Mouse (Mus musculus): ENCODE data around the gene Dnm1l. TPM values are rescaled to one million over a fixed set of nuclear protein-coding genes. Genes with fewer than 3 reads are reported as not detected.

Dnm1l gene
- polyA plus RNA-seq, 1 experiment from 2014 or later, result 76.3 TPM

- under 1% methylated on average over 61 of the region's 61 CpGs for WGBS
- ATAC-seq (replicated peaks; ENCODE audit: low FRiP score) (peak; percentile 62), DNase-seq (ENCODE audit: low spot score) (peak; percentile 78)
- H3K27ac ChIP-seq (ENCODE audit: low read depth, low read length), result peak overlapping the region; percentile 87
- peaks cover 3% of the 10 kb centered on the region; the same call in 1 of the 2 replicates for H3K36me3 ChIP-seq (ENCODE audit: control insufficient read depth, insufficient read depth, low read length)
- no peaks in the 10 kb centered on the region for H3K9me3 ChIP-seq (ENCODE audit: control insufficient read depth, low read length)
- peaks cover 5% of the 10 kb centered on the region; the same call in 1 of the 2 replicates for H3K4me1 ChIP-seq (replicated peaks; ENCODE audit: control insufficient read depth, insufficient read depth, low read length)
- no peaks in the 10 kb centered on the region for H3K27me3 ChIP-seq (ENCODE audit: control insufficient read depth, insufficient read depth, low read length)
- peak overlapping the region; percentile 92 for H3K4me3 ChIP-seq (ENCODE audit: low read depth, low read length)
- peak overlapping the region; percentile 73 for H3K4me2 ChIP-seq (ENCODE audit: low read depth, low read length, severe bottlenecking)
- peak overlapping the region; percentile 95 for H3K9ac ChIP-seq (ENCODE audit: low read length)
Observed at GRCm38 (mm10) chr16:16303138-16303827, 55.5 kb downstream of the Dnm1l start.

- DNase-seq (ENCODE audit: low spot score) (peak; percentile 94), ATAC-seq (replicated peaks; ENCODE audit: low FRiP score) (peak; percentile 98)
- peaks cover 3% of the 10 kb centered on the region; the same call in 1 of the 2 replicates for H3K36me3 ChIP-seq (ENCODE audit: control insufficient read depth, insufficient read depth, low read length)
- peak within 1 kb of the TSS; percentile 73 for H3K4me2 ChIP-seq (ENCODE audit: low read depth, low read length, severe bottlenecking)
- under 1% methylated on average over 50 of the region's 50 CpGs for WGBS
- peak within 1 kb of the TSS; percentile 95 for H3K9ac ChIP-seq (ENCODE audit: low read length)
- no peaks in the 10 kb centered on the region for H3K9me3 ChIP-seq (ENCODE audit: control insufficient read depth, low read length)
- peaks cover 5% of the 10 kb centered on the region; the same call in 1 of the 2 replicates for H3K4me1 ChIP-seq (replicated peaks; ENCODE audit: control insufficient read depth, insufficient read depth, low read length)
- peak within 1 kb of the TSS; percentile 87 for H3K27ac ChIP-seq (ENCODE audit: low read depth, low read length)
- no peaks in the 10 kb centered on the region for H3K27me3 ChIP-seq (ENCODE audit: control insufficient read depth, insufficient read depth, low read length)
- peak within 1 kb of the TSS; percentile 92 for H3K4me3 ChIP-seq (ENCODE audit: low read depth, low read length)
Observed at GRCm38 (mm10) chr16:16302369-16303137, 56.2 kb downstream of the Dnm1l start, which contains the start of gene Yars2. Yars2 (plus strand) TSS chr16:16302965.

GRCm38 (mm10) chr16:16273752-16274151, 85.0 kb downstream of the Dnm1l start:
- H3K9me3 ChIP-seq (ENCODE audit: control insufficient read depth, low read length), result no peaks in the 10 kb centered on the region
- no peak overlapping the region for H3K4me3 ChIP-seq (ENCODE audit: low read depth, low read length)
- H3K4me2 ChIP-seq (ENCODE audit: low read depth, low read length, severe bottlenecking), result no peak overlapping the region
- ATAC-seq (replicated peaks; ENCODE audit: low FRiP score) (peak; percentile 63; the same call in 1 of the 2 replicates), DNase-seq (ENCODE audit: low spot score) (no peak)
- H3K4me1 ChIP-seq (replicated peaks; ENCODE audit: control insufficient read depth, insufficient read depth, low read length), result peaks cover 7% of the 10 kb centered on the region; the same call in 1 of the 2 replicates
- no peaks in the 10 kb centered on the region for H3K36me3 ChIP-seq (ENCODE audit: control insufficient read depth, insufficient read depth, low read length)
- WGBS, result 80% methylated on average over 6 of the region's 6 CpGs
- no peak overlapping the region for H3K9ac ChIP-seq (ENCODE audit: low read length)
- H3K27me3 ChIP-seq (ENCODE audit: control insufficient read depth, insufficient read depth, low read length), result no peaks in the 10 kb centered on the region
- H3K27ac ChIP-seq (ENCODE audit: low read depth, low read length), result no peak overlapping the region

- Histone ChIP-seq H3K36me3 (ENCODE audit: control insufficient read depth, insufficient read depth, low read length) (no peaks in the 10 kb centered on the region), H3K9ac (ENCODE audit: low read length) (no peak overlapping the region), H3K4me1 (replicated peaks; ENCODE audit: control insufficient read depth, insufficient read depth, low read length) (peaks cover 7% of the 10 kb centered on the region; the same call in 1 of the 2 replicates), H3K4me3 (ENCODE audit: low read depth, low read length) (no peak overlapping the region), H3K9me3 (ENCODE audit: control insufficient read depth, low read length) (no peaks in the 10 kb centered on the region), H3K27ac (ENCODE audit: low read depth, low read length) (no peak overlapping the region), H3K4me2 (ENCODE audit: low read depth, low read length, severe bottlenecking) (0 out of 2 replicates have a peak overlapping the region, but pooled peaks have one; percentile 11), H3K27me3 (ENCODE audit: control insufficient read depth, insufficient read depth, low read length) (no peaks in the 10 kb centered on the region)
- 46% methylated on average over 3 of the region's 3 CpGs for WGBS
- ATAC-seq (replicated peaks; ENCODE audit: low FRiP score), result peak; percentile 46
- no peak for DNase-seq (ENCODE audit: low spot score)
Observed at GRCm38 (mm10) chr16:16272978-16273377, 85.8 kb downstream of the Dnm1l start.

GRCm38 (mm10) chr16:16262436-16262835, 96.3 kb downstream of the Dnm1l start:
- H3K4me3 ChIP-seq (ENCODE audit: low read depth, low read length), result no peak overlapping the region
- H3K4me2 ChIP-seq (ENCODE audit: low read depth, low read length, severe bottlenecking), result no peak overlapping the region
- H3K36me3 ChIP-seq (ENCODE audit: control insufficient read depth, insufficient read depth, low read length), result no peaks in the 10 kb centered on the region
- DNase-seq (ENCODE audit: low spot score), result no peak
- 92% methylated on average over 3 of the region's 3 CpGs for WGBS
- no peaks in the 10 kb centered on the region for H3K9me3 ChIP-seq (ENCODE audit: control insufficient read depth, low read length)
- H3K27ac ChIP-seq (ENCODE audit: low read depth, low read length), result no peak overlapping the region
- H3K27me3 ChIP-seq (ENCODE audit: control insufficient read depth, insufficient read depth, low read length), result no peaks in the 10 kb centered on the region
- H3K4me1 ChIP-seq (replicated peaks; ENCODE audit: control insufficient read depth, insufficient read depth, low read length), result no peaks in the 10 kb centered on the region
- no peak overlapping the region for H3K9ac ChIP-seq (ENCODE audit: low read length)
- ATAC-seq (replicated peaks; ENCODE audit: low FRiP score), result no peak

Other genes with a start within 250 kb of the Dnm1l start
- gene Pkp2, start 145.6 kb downstream of the Dnm1l start, polyA plus RNA-seq (2014; fragmentation: Nextera tagmentation; extraction: Ambion mirVana), result 4.0 and 4.4 TPM in 2 replicates
- 44.1 and 44.3 TPM in 2 replicates for gene Yars2, start 56.0 kb downstream of the Dnm1l start, polyA plus RNA-seq (2014; fragmentation: Nextera tagmentation; extraction: Ambion mirVana)
- 20.3 and 23.8 TPM in 2 replicates for gene Fgd4, start 241.6 kb upstream of the Dnm1l start, polyA plus RNA-seq (2014; fragmentation: Nextera tagmentation; extraction: Ambion mirVana)